13 mouse cellular contexts compared by ENCODE assay signal in genomic region chr12:99544262-99545128, GRCm38 (mm10). TPM values are rescaled to one million over a fixed set of nuclear protein-coding genes. Genes with fewer than 3 reads are reported as not detected.
DNase-seq lines count a peak whose midpoint lies in the region; ATAC-seq lines count a peak whose summit lies in the region.
"Had no signal": no experiment of that assay in that cellular context is flagged by ENCODE, and none has a peak within 500 bp of the region (broad histone marks: within the 10 kb centered on the region; RNA-seq: fewer than 3 reads in every experiment).

No protein-coding gene starts in this region.

- peak overlapping the region; percentile 6; the same call in 1 of the 2 replicates for H3K4me2 ChIP-seq in liver, embryonic 12.5 days
- H3K4me2 ChIP-seq: limb, embryonic 15.5 days had no signal

- no peaks in the 10 kb centered on the region for H3K27me3 ChIP-seq in liver, embryonic 12.5 days (replicated peaks)
- H3K27me3 ChIP-seq: limb, embryonic 15.5 days had no signal

- H3K4me1 ChIP-seq in liver, embryonic 12.5 days = peaks cover 27% of the 10 kb centered on the region
- H3K4me1 ChIP-seq: limb, embryonic 15.5 days had no signal

- no peak overlapping the region for H3K9ac ChIP-seq in liver, embryonic 12.5 days
- H3K9ac ChIP-seq: limb, embryonic 15.5 days had no signal

- no peak for DNase-seq in liver
- DNase-seq in urinary bladder, postnatal 14 days (ENCODE audit: low spot score) = no peak
- no peak for DNase-seq in frontal cortex, postnatal 14 days (ENCODE audit: low spot score in 2 of 2)
- DNase-seq: kidney, adult 18-20 months had no signal

- H3K4me3 ChIP-seq in liver, embryonic 12.5 days = no peak overlapping the region
- H3K4me3 ChIP-seq: erythroblast, embryonic 14.5 days; hindbrain, embryonic 10.5 days; layer of hippocampus, adult 2 months; limb, embryonic 15.5 days had no signal

- 46% methylated on average over 15 of the region's 15 CpGs for WGBS in liver, embryonic 12.5 days (ENCODE audit: insufficient replicate concordance)

- H3K36me3 ChIP-seq in liver, embryonic 12.5 days = no peaks in the 10 kb centered on the region
- H3K36me3 ChIP-seq: limb, embryonic 15.5 days had no signal

- no peak overlapping the region for H3K27ac ChIP-seq in liver, embryonic 12.5 days
- H3K27ac ChIP-seq: hindbrain, embryonic 10.5 days; layer of hippocampus, adult 2 months; limb, embryonic 15.5 days; stomach, postnatal 0 days had no signal

- no peaks in the 10 kb centered on the region for H3K9me3 ChIP-seq in liver, embryonic 12.5 days (replicated peaks)
- H3K9me3 ChIP-seq: hindbrain, embryonic 10.5 days; limb, embryonic 15.5 days had no signal

- no peak for ATAC-seq in liver, embryonic 12.5 days
- peak; percentile 65 for ATAC-seq in CD4-positive, CD25-positive, alpha-beta regulatory T cell, adult 4 months
- ATAC-seq in common myeloid progenitor, adult 5-6 weeks (replicated peaks; ENCODE audit: low read depth, poor library complexity, severe bottlenecking) = peak; percentile 67
- peak; percentile 56 for ATAC-seq in monocyte, adult 5-6 weeks (replicated peaks; ENCODE audit: insufficient number of reproducible peaks, low FRiP score, low TSS enrichment, poor library complexity, severe bottlenecking)

RNA-seq across cellular contexts. Expression of gene Foxn3, which starts 18.9 kb away (rescaled TPM):
- polyA plus RNA-seq in liver, embryonic 12.5 days (2016; fragmentation: Nextera tagmentation; extraction: Ambion mirVana) = 25.8 and 26.5 TPM in 2 replicates
- 100 to 1,000 TPM; 129 to 166 TPM for polyA plus RNA-seq in CD4-positive, CD25-positive, alpha-beta regulatory T cell, adult 4 months (2017; shearing (Covaris generic))
- 28.7 and 41.7 TPM in 2 replicates for total RNA-seq in common myeloid progenitor, adult 5-6 weeks (2017)
- total RNA-seq in monocyte, adult 5-6 weeks (2017) = 96.6 to 128 TPM (median 99.8 TPM) in 3 replicates
